Mouse (Mus musculus) CH12.LX (cell line): ENCODE measurements around the gene Spink4. TPM values are rescaled to one million over a fixed set of nuclear protein-coding genes. Genes with fewer than 3 reads are reported as not detected.

Experiments
- DNase-seq: peaks from one replicate; pipeline ENCODE4 v3.0.0-alpha.2; 2013; ENCODE audit errors: extremely low read depth
- H3K27ac ChIP-seq: 2 replicates; pipeline ENCODE4 v1.5.1; 2012; ENCODE audit warnings: low read depth, mild to moderate bottlenecking, control low read depth, moderate library complexity; ENCODE audit not compliant: insufficient read depth
- H3K27me3 ChIP-seq: replicated peaks from 2 replicates; pipeline ENCODE3; 2012; ENCODE audit warnings: inconsistent platforms
- H3K36me3 ChIP-seq, 2 experiments: replicated peaks in 1 of 2; 2 replicates each; pipeline versions ENCODE3 to v1.6.1; 2012; ENCODE audit warnings: inconsistent platforms in 1 of 2, low read length in 1 of 2, mild to moderate bottlenecking in 1 of 2, mixed read lengths in 1 of 2, moderate library complexity in 1 of 2; ENCODE audit not compliant: control insufficient read depth in 1 of 2, insufficient read depth in 1 of 2
- H3K4me1 ChIP-seq, 2 experiments: 2 replicates each; pipeline ENCODE4 v1.6.1; 2012; ENCODE audit warnings: inconsistent platforms in 1 of 2, moderate library complexity in 1 of 2; ENCODE audit not compliant: insufficient read depth in 2 of 2, control insufficient read depth in 1 of 2
- H3K4me2 ChIP-seq: 2 replicates; pipeline ENCODE4 v1.6.1; 2012; ENCODE audit warnings: low read depth, mild to moderate bottlenecking, control low read depth; ENCODE audit not compliant: poor library complexity, insufficient read depth, severe bottlenecking
- H3K4me3 ChIP-seq, 3 experiments: fragments of 150-350 bp in 1 of 3; sonication (generic) in 1 of 3; replicated peaks in 1 of 3; 2 replicates each; pipeline versions ENCODE3 to v1.5.1; 2011 to 2012; ENCODE audit warnings: low read depth in 2 of 3, low read length in 2 of 3, mild to moderate bottlenecking in 2 of 3, moderate library complexity in 2 of 3, control low read depth in 1 of 3, improper control_type of control experiment in 1 of 3, inconsistent platforms in 1 of 3, mixed read lengths in 1 of 3; ENCODE audit not compliant: poor library complexity in 1 of 3
- H3K79me2 ChIP-seq: replicated peaks from 2 replicates; pipeline ENCODE4 v1.6.1; 2012; ENCODE audit warnings: mild to moderate bottlenecking, moderate library complexity; ENCODE audit not compliant: control insufficient read depth, poor library complexity, insufficient read depth, severe bottlenecking; ENCODE audit errors: extremely low read depth
- H3K9ac ChIP-seq: 2 replicates; pipeline ENCODE4 v1.6.1; 2012; ENCODE audit warnings: low read depth, mild to moderate bottlenecking, control low read depth, moderate library complexity; ENCODE audit not compliant: insufficient read depth
- H3K9me3 ChIP-seq: replicated peaks from 2 replicates; pipeline ENCODE3; 2012; ENCODE audit warnings: low read length, inconsistent platforms, mixed read lengths
- BHLHE40 ChIP-seq: IDR thresholded peaks from 2 replicates; pipeline ENCODE4 v1.6.1; 2011; ENCODE audit warnings: mild to moderate bottlenecking, low read depth, low read length, improper control_type of control experiment
- CHD1 ChIP-seq: IDR thresholded peaks from 2 replicates; pipeline ENCODE4 v1.6.1; 2012; ENCODE audit warnings: low read depth, low read length, improper control_type of control experiment, inconsistent platforms
- CHD2 ChIP-seq: IDR thresholded peaks from 2 replicates; pipeline ENCODE4 v1.6.1; 2011; ENCODE audit warnings: low read length, improper control_type of control experiment
- CTCF ChIP-seq, 2 experiments: IDR thresholded peaks in 1 of 2; conservative IDR thresholded peaks in 1 of 2; 2 replicates each; pipeline ENCODE4 v1.5.1; 2011 to 2012; ENCODE audit warnings: low read depth in 2 of 2, low read length in 2 of 2, improper control_type of control experiment in 1 of 2, inconsistent platforms in 1 of 2, mild to moderate bottlenecking in 1 of 2, moderate library complexity in 1 of 2
- E2F4 ChIP-seq: IDR thresholded peaks from 2 replicates; pipeline ENCODE4 v1.6.1; 2011; ENCODE audit warnings: low read depth, low read length, improper control_type of control experiment; ENCODE audit not compliant: insufficient replicate concordance
- ELF1 ChIP-seq: IDR thresholded peaks from 2 replicates; pipeline ENCODE4 v1.6.1; 2014; ENCODE audit warnings: low read depth, mild to moderate bottlenecking, inconsistent platforms, low read length, improper control_type of control experiment
- EP300 ChIP-seq: IDR thresholded peaks from 2 replicates; pipeline ENCODE4 v1.6.1; 2011; ENCODE audit warnings: low read length, improper control_type of control experiment
- ETS1 ChIP-seq: conservative IDR thresholded peaks from 2 replicates; pipeline ENCODE4 v1.6.1; 2012; ENCODE audit warnings: low read depth, mild to moderate bottlenecking, inconsistent platforms, low read length, improper control_type of control experiment, moderate library complexity
- GABPA ChIP-seq: IDR thresholded peaks from 2 replicates; pipeline ENCODE4 v1.6.1; 2012; ENCODE audit warnings: low read depth, low read length, improper control_type of control experiment, inconsistent platforms; ENCODE audit not compliant: insufficient replicate concordance
- HCFC1 ChIP-seq: IDR thresholded peaks from 2 replicates; pipeline ENCODE4 v1.6.1; 2012; ENCODE audit warnings: low read depth, mild to moderate bottlenecking, inconsistent platforms, low read length, improper control_type of control experiment
- IRF4 ChIP-seq: IDR thresholded peaks from 2 replicates; pipeline ENCODE4 v1.6.1; 2014; ENCODE audit warnings: low read depth, mild to moderate bottlenecking, inconsistent platforms, low read length, improper control_type of control experiment
- JUN ChIP-seq: IDR thresholded peaks from 2 replicates; pipeline ENCODE4 v1.6.1; 2011; ENCODE audit warnings: low read depth, mild to moderate bottlenecking, low read length, improper control_type of control experiment, moderate library complexity; ENCODE audit not compliant: insufficient read depth
- JUND ChIP-seq: conservative IDR thresholded peaks from 2 replicates; pipeline ENCODE4 v1.6.1; 2011; ENCODE audit warnings: low read depth, low read length, improper control_type of control experiment
- KAT2A ChIP-seq: IDR thresholded peaks from 2 replicates; pipeline ENCODE4 v1.6.1; 2012; ENCODE audit warnings: low read length, improper control_type of control experiment, inconsistent platforms; ENCODE audit not compliant: insufficient replicate concordance
- MAFK ChIP-seq: IDR thresholded peaks from 2 replicates; pipeline ENCODE4 v1.6.1; 2011; ENCODE audit warnings: low read length, improper control_type of control experiment; ENCODE audit not compliant: insufficient replicate concordance
- MAX ChIP-seq: IDR thresholded peaks from 2 replicates; pipeline ENCODE4 v1.6.1; 2011; ENCODE audit warnings: low read length, improper control_type of control experiment
- MAZ ChIP-seq: IDR thresholded peaks from 2 replicates; pipeline ENCODE4 v1.6.1; 2012; ENCODE audit warnings: low read depth, mild to moderate bottlenecking, inconsistent platforms, low read length, improper control_type of control experiment, moderate library complexity
- MEF2A ChIP-seq: IDR thresholded peaks from 2 replicates; pipeline ENCODE4 v1.6.1; 2014; ENCODE audit warnings: low read depth, mild to moderate bottlenecking, inconsistent platforms, low read length, improper control_type of control experiment, borderline replicate concordance
- MXI1 ChIP-seq: IDR thresholded peaks from 2 replicates; pipeline ENCODE4 v1.6.1; 2011; ENCODE audit warnings: mild to moderate bottlenecking, low read depth, low read length, improper control_type of control experiment
- MYC ChIP-seq: IDR thresholded peaks from 2 replicates; pipeline ENCODE4 v1.6.1; 2011; ENCODE audit warnings: low read depth, mild to moderate bottlenecking, improper control_type of control experiment, low read length
- NELFE ChIP-seq: IDR thresholded peaks from 2 replicates; pipeline ENCODE4 v1.6.1; 2011; ENCODE audit warnings: low read depth, low read length, improper control_type of control experiment
- NRF1 ChIP-seq: IDR thresholded peaks from 2 replicates; pipeline ENCODE4 v1.6.1; 2014; ENCODE audit warnings: low read depth, mild to moderate bottlenecking, inconsistent platforms, low read length, improper control_type of control experiment, moderate library complexity
- PAX5 ChIP-seq: IDR thresholded peaks from 2 replicates; pipeline ENCODE4 v1.6.1; 2012; ENCODE audit warnings: low read length, inconsistent platforms, mixed read lengths
- POLR2A ChIP-seq: IDR thresholded peaks from 2 replicates; pipeline ENCODE4 v1.6.1; 2011; ENCODE audit warnings: low read depth, mild to moderate bottlenecking, improper control_type of control experiment, low read length
- POLR2AphosphoS2 ChIP-seq: IDR thresholded peaks from 2 replicates; pipeline ENCODE4 v1.6.1; 2011; ENCODE audit warnings: low read depth, low read length, improper control_type of control experiment
- RAD21 ChIP-seq: IDR thresholded peaks from 2 replicates; pipeline ENCODE4 v1.6.1; 2011; ENCODE audit warnings: low read depth, mild to moderate bottlenecking, low read length, improper control_type of control experiment, moderate library complexity
- RCOR1 ChIP-seq: conservative IDR thresholded peaks from 2 replicates; pipeline ENCODE4 v1.6.1; 2012; ENCODE audit warnings: low read depth, mild to moderate bottlenecking, inconsistent platforms, low read length, improper control_type of control experiment
- SIN3A ChIP-seq: IDR thresholded peaks from 2 replicates; pipeline ENCODE4 v1.6.1; 2012; ENCODE audit warnings: low read length, improper control_type of control experiment, inconsistent platforms
- SMC3 ChIP-seq: IDR thresholded peaks from 2 replicates; pipeline ENCODE4 v1.6.1; 2011; ENCODE audit warnings: low read depth, low read length, improper control_type of control experiment
- TBP ChIP-seq: conservative IDR thresholded peaks from 2 replicates; pipeline ENCODE4 v1.6.1; 2011; ENCODE audit warnings: low read depth, low read length, improper control_type of control experiment
- TCF12 ChIP-seq: IDR thresholded peaks from 2 replicates; pipeline ENCODE4 v1.6.1; 2014; ENCODE audit warnings: low read depth, mild to moderate bottlenecking, inconsistent platforms, low read length, improper control_type of control experiment
- UBTF ChIP-seq: IDR thresholded peaks from 2 replicates; pipeline ENCODE4 v1.6.1; 2012; ENCODE audit warnings: low read depth, mild to moderate bottlenecking, inconsistent platforms, low read length, improper control_type of control experiment, moderate library complexity
- USF1 ChIP-seq: IDR thresholded peaks from 2 replicates; pipeline ENCODE4 v1.6.1; 2014; ENCODE audit warnings: low read depth, mild to moderate bottlenecking, inconsistent platforms, low read length, improper control_type of control experiment
- USF2 ChIP-seq: conservative IDR thresholded peaks from 2 replicates; pipeline ENCODE4 v1.6.1; 2011; ENCODE audit warnings: low read depth, low read length, improper control_type of control experiment
- ZC3H11A ChIP-seq: IDR thresholded peaks from 2 replicates; pipeline ENCODE4 v1.6.1; 2012; ENCODE audit warnings: low read depth, mild to moderate bottlenecking, inconsistent platforms, low read length, improper control_type of control experiment
- ZKSCAN1 ChIP-seq: IDR thresholded peaks from 2 replicates; pipeline ENCODE4 v1.6.1; 2012; ENCODE audit warnings: low read depth, inconsistent platforms, low read length, improper control_type of control experiment, borderline replicate concordance
- ZMIZ1 ChIP-seq: IDR thresholded peaks from 2 replicates; pipeline ENCODE4 v1.6.1; 2012; ENCODE audit warnings: low read depth, mild to moderate bottlenecking, inconsistent platforms, low read length, improper control_type of control experiment
- ZNF384 ChIP-seq: IDR thresholded peaks from 2 replicates; pipeline ENCODE4 v1.6.1; 2012; ENCODE audit warnings: low read depth, low read length, improper control_type of control experiment, inconsistent platforms
- dilution Hi-C: fragments of 300-500 bp; cut with MboI; formaldehyde crosslinking; loops from 2 replicates; pipeline ENCODE4 v1.14.3; 2020; ENCODE audit warnings: low sequenced_read_pairs; ENCODE audit not compliant: extremely low pct_unique_long_range_greater_than_20kb, extremely low pct_ligation_motif_present
- in situ Hi-C: fragments of 300-500 bp; cut with MboI; formaldehyde crosslinking; loops from 3 replicates; pipeline ENCODE4 v1.14.3; 2019; ENCODE audit warnings: low sequenced_read_pairs, low pct_ligation_motif_present, low pct_unique_long_range_greater_than_20kb, mixed read lengths
- polyA plus RNA-seq: library from polyadenylated mRNA; unstranded; fragments of >175 nt; gene quantifications from 2 replicates; pipeline ENCODE4 v1.2.1, GENCODE M21; 2012; ENCODE audit warnings: low read depth; ENCODE audit not compliant: insufficient read length
- total RNA-seq, 2 experiments: library from RNA; depleted of rRNA; stranded (reverse); fragments of 300-350 nt in 1 of 2; fragments of >200 nt in 1 of 2; gene quantifications; 2 replicates each; pipeline ENCODE4 v1.2.3; 2012 to 2014

The Spink4 gene
- total and polyA plus RNA-seq, 3 experiments = not detected

DNA sequence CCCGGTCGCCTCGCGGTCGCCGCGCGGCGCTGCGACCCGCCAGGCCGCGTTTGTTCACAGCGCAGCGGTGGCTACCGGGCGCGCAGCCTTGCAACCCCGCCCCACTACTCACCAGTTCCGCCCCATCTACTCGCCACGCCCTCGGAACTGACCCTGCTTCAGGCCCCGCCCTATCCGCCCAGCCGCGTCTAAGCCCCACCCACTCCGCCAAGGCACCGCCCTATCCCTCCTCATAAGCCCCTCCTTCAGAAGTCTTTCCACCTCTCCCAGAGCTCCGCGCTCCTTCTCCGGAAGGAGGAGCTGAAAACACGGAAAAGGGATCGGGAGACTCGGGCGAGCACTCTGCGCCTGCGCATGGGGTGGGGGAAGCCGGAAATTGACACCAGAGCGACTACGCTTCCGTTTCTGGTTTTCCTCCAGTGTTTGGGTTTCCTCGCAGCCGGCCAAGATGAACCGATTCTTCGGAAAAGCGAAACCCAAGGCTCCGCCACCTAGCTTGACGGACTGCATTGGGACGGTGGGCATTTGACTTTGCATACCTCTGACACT lies 28.4 kb downstream of the Spink4 start, which contains the start of the genes Bag1 and Chmp5:
TSS of gene Bag1 (minus strand) at position 135 of the 549 bp plus-strand sequence.
TSS of gene Chmp5 (plus strand) at position 248 of the 549 bp plus-strand sequence.
- TF ChIP-seq MAX (no peak), USF1 (no peak), USF2 (no peak), TCF12 (peak; percentile 73), GABPA (no peak), ZNF384 (peak; percentile 16; the same call in 1 of the 2 replicates), POLR2A (peak; percentile 84), NRF1 (peak; percentile 99), PAX5 (no peak), SIN3A (peak; percentile 94), MEF2A (peak; percentile 74; the same call in 1 of the 2 replicates), ZC3H11A (no peak), POLR2AphosphoS2 (no peak), E2F4 (no peak), MXI1 (no peak), IRF4 (peak; percentile 79), TBP (peak; percentile 46; the same call in 1 of the 2 replicates), RAD21 (no peak; the same call in 1 of the 2 replicates), RCOR1 (peak; percentile 69; the same call in 1 of the 2 replicates), MYC (no peak), NELFE (peak; percentile 56), BHLHE40 (no peak), MAZ (peak; percentile 98), CTCF (conservative IDR thresholded peaks at IDR 0.05 in 1 of 2, IDR thresholded peaks at IDR 0.05 in 1 of 2; ENCODE audit: low read depth in 2 of 2, low read length in 2 of 2) (no peak), UBTF (no peak), JUN (no peak), CHD2 (peak; percentile 66), ZMIZ1 (peak; percentile 64), CHD1 (no peak), EP300 (no peak), ELF1 (peak; percentile 98), SMC3 (no peak), KAT2A (peak; percentile 80; the same call in 1 of the 2 replicates), HCFC1 (peak; percentile 85), JUND (no peak), ETS1 (peak; percentile 64), ZKSCAN1 (no peak), MAFK (no peak)
- TF ChIP-seq, all 38 proteins: peak for 17
- Histone ChIP-seq H3K4me1 (peaks cover 9 to 35% of the 10 kb centered on the region in 2 experiments; a peak in 3 of 4 replicates), H3K36me3 (peaks cover 20 to 64% of the 10 kb centered on the region in 2 experiments), H3K27ac (peak within 1 kb of the TSS; percentile 49), H3K4me3 (peak within 1 kb of the TSS; percentile 89 to 97 (median 95)), H3K27me3 (no peaks in the 10 kb centered on the region), H3K9me3 (no peaks in the 10 kb centered on the region), H3K9ac (peak within 1 kb of the TSS; percentile 94), H3K79me2 (peaks cover 28% of the 10 kb centered on the region), H3K4me2 (peak within 1 kb of the TSS; percentile 96)
- dilution Hi-C loops = no loop called here
- DNase-seq = peak; percentile 98
- in situ Hi-C loops = no loop called here
